Mouse (Mus musculus) adrenal gland, postnatal 14 days (tissue): ENCODE data around the gene Mgarp. TPM values are rescaled to one million over a fixed set of nuclear protein-coding genes. Genes with fewer than 3 reads are reported as not detected.
"Not testable (repeated sequence)": the region's sequence is repeated elsewhere in the genome, so short reads cannot be mapped to it uniquely, and the experiment has no call there.

ENCODE experiments used
- DNase-seq: peaks from one replicate; pipeline ENCODE4 v3.0.0; 2021; ENCODE audit warnings: mixed read lengths
- long read RNA-seq, 2 experiments: library from polyadenylated mRNA; stranded (forward); transcript quantifications; one replicate each; pipeline ENCODE4 v2.0.0; 2021
- total RNA-seq: library from RNA; stranded (reverse); gene quantifications from 2 replicates; pipeline ENCODE4 v1.2.3, GENCODE M21; 2021

The Mgarp gene
- 308 and 324 TPM in 2 replicates for total RNA-seq
- long read RNA-seq, experiment 1, transcript Mgarp-201 (4 exons, 1,232 nt), result major isoform, 723 of 854 reads
- long read RNA-seq, experiment 1, transcript Mgarp-202 (4 exons, 1,409 nt), result minor isoform, 96 of 854 reads
- long read RNA-seq, experiment 1, partial matches to known transcripts, result 17 of 854 reads
- long read RNA-seq, experiment 1, other reads (novel, unspliced or antisense), result 14 of 854 reads
- long read RNA-seq, experiment 2, transcript Mgarp-202 (4 exons, 1,409 nt), result minor isoform, 67 of 623 reads
- long read RNA-seq, experiment 2, transcript Mgarp-201 (4 exons, 1,232 nt), result major isoform, 532 of 623 reads
- long read RNA-seq, experiment 2, partial matches to known transcripts, result 17 of 623 reads
- long read RNA-seq, experiment 2, other reads (novel, unspliced or antisense), result 5 of 623 reads

DNA sequence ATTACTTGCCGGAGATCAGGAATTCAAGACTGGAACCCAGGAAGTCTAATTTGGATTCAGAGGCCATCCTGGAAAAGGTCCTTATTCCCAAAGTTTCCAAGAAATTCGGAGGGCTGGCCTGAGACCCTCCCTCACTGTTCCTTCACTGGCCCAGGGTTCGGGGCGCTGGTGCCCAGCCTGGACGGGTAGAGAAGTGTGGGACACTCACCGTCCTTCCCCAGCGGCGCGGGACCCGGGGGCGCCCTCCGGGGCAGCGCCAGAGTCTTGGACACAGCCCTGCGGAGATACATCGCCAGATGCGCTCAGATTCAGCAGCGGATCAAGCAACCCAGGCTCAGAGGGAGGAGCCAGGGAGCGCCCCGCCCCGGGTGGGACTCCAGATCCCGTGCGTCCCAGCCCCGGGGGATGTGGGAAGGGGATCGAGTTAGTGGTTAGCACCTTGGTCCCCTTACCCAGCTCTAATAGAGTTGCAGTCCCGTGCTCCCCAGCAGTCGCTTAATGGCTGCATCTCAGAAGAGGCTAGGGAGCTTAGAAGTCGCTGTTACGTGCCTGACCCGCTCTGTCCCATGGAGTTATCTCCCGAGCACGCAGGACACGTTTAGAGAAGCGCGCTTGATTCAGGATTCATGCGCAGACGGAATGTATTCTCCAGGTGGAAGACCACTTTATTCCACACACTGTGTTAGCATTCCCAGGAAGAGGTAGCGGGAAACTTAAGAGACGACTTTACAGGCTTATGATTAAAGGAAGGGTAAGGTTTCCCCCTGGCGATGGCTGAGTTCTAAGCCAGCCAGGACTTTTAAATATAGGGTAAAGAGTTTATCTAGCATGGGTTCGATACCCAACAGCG lies at the start of gene Mgarp:
Mgarp (minus strand) TSS at position 520 of the 850 bp plus-strand sequence.
- peak; percentile 92 for DNase-seq

DNA sequence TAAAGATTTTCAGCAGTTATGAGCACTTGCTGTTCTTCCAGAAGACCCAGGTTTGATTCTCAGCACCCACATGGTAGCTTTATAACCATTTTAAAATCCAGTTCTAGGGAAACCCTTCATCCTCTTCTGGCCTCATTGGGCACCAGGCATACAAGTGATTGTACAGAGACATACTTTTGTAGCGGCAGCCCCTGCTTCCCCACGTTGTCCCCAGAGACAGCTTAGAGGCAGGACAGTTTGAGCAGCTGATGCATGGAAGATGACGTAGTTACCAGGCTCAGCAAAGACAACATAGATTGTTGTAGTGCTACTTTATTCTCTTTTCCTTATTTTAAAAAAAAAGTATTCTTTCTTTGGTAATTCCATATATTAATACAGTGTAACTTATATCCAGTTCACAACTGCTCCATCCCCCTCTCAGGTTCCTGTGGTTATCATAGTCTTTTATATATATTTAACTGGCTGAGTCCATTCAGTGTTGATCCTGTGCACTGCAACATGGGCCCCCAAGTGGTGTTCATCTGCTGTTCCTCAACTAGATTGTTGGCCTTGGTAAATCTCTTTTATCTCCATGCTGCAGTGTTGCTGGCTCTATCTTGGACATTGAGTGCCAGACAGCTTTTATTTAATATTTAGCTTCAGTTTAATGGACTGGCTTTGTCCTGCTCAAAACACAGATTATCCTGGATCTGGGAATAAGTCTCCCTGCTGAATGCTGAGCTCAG lies 38.5 kb upstream of the Mgarp start:
- no peak for DNase-seq

DNA sequence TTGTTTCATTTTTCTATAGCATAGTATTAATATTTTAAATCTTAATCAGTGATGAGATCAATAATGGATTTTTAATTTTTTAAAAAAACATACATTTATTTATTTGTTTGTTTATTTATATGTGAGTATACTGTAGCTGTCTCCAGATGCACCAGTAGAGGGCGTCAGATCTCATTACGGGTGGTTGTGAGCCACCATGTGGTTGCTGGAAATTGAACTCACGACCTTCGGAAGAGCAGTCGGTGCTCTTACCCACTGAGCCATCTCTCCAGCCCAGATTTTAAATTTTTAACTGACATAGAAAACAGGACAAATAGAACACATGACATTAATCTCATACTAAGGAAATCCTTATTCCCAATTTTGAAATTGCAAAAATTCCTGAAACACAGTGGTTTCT lies 37.8 kb upstream of the Mgarp start:
- DNase-seq, result not testable (repeated sequence)

DNA sequence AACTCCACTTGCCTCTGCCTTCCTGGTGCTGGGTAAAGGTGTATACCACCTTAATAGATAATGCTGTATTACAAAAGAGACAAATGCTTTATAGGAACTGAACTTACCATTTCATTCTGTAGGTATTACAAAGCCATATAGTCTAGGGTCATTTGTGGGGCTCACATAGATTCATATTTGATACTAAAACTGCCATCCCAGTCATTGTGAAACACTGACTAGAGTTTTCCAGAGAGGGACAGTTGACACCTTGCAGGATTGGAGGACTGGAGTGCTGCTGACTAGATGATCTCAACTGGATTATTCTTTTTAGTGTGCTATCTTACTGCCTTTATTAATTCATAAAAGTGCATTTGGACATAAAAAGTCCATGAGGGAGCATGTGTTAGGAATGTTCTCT lies 28.9 kb upstream of the Mgarp start:
- DNase-seq, result no peak

DNA sequence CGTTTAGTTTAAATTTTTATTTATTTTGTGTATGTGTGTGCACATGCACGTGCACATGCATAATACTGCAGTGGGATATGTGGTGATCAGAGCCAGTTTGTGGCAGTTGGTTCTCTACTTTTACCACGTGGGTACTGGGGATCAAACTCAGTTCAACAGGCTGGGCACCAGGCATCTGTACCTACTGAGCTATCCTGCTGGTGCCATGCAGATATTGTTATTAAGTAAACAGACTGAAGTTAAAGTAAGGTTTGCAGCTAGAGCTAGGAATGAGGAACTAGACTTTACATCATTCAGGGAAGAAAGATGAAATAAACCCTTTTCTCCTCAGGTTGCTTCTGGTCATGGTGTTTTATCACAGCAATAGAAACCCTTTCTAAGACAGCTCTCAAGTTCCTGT lies 25.4 kb upstream of the Mgarp start:
- DNase-seq, result no peak

DNA sequence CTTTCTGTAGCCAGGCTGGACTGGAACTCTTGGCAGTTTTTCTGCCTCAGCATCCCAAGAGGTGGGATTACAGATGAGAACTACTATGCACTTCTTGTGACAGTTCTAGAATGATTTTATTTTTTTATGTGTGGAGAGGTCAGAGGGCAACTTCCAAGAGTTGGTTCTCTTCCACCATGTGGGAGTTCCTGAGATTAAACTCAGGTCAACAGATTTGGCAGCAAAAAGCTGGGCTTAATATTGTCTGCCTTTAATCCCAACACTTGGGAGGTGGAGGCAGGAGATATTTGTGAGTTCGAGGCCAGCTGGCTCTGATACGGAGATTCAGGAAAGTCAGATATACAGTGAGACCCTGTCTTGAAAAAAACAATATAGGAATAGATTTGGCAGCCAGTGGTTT lies 21.4 kb upstream of the Mgarp start:
- DNase-seq, result no peak

DNA sequence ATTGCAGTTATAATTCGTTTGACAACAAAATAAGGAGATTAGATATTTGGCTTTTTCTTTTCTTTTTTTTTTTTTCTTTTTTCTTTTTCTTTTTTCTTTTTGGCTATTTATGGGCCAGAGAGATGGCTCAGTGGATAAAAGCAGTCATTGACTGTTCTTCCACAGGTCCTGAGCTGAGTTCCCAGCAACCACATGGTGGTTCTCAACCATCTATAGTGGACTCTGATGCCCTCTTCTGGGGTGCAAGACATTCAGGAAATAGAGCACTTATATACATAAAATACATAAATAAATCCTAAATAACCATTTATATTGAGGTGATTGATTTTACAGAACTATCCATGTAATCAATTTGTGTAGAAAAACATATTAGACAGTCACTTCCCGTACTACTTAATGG lies 20.9 kb upstream of the Mgarp start:
- no peak for DNase-seq

DNA sequence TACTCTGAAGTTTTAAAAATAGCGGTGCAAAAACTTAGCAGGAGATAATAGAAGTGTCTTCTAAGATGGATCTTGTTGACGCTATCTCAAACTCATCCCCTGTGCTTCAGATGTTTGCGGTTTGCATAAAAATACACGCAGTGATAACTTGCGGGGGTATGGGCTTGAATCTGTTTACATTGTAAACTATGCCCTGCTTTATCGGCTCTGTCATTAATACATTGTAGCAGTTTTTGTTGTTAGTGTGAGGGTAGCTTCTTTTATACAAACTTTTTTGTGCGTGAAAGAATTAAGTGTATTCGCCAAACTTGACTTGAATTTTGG lies 20.6 kb upstream of the Mgarp start:
- no peak for DNase-seq

DNA sequence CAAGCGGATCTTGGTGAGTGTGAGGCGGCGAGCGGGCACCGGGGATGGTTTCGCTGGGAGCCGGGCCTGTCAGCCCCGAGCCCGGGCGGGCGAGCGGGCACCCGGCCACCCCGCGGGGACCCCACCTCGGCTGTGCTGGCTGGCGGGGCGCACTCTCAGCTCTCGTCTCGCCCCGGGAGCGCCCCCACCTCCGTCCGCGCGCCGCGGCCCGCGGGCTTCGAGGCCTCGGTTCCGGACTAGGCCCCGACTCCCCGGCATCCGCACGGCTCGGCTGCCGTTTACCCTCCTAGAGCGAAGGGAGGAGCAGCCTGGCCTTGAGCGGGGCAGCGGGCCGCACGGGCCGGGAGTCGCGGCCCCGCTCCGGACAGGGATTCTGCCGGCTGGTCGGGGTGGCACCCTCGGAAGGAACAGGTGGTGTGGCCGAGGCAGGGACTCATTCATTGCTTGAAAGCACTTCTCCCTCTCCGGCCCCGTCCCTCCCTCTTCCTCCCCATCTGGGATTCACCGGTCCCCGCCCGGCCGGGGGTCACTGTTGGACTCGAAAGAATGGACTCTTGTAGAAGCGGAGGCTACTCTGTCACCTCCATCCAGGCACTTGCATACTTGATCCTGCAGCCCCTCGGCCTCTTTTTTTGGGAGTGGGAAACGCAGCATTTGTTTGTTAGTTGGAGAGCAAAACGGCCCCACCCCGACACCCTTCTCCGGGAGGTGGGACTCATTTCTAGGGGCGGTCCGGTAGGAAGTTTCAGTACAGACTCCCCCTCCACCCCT lies 20.0 kb upstream of the Mgarp start:
- DNase-seq, result peak; percentile 76

DNA sequence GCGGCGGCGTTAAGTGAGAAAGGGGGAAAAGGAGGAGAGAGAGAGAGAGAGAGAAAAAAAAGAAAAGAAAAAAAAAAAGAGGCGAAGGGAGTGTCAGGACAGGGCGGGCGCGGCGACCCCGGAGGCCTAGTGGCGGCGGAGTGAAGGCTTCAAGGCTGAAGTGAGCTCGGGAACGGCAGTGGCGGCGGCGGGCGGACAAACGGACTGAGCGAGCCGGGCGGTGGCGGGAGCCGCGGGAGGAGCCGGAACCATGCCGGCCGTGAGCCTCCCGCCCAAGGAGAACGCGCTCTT lies 19.5 kb upstream of the Mgarp start:
- no peak for DNase-seq

DNA sequence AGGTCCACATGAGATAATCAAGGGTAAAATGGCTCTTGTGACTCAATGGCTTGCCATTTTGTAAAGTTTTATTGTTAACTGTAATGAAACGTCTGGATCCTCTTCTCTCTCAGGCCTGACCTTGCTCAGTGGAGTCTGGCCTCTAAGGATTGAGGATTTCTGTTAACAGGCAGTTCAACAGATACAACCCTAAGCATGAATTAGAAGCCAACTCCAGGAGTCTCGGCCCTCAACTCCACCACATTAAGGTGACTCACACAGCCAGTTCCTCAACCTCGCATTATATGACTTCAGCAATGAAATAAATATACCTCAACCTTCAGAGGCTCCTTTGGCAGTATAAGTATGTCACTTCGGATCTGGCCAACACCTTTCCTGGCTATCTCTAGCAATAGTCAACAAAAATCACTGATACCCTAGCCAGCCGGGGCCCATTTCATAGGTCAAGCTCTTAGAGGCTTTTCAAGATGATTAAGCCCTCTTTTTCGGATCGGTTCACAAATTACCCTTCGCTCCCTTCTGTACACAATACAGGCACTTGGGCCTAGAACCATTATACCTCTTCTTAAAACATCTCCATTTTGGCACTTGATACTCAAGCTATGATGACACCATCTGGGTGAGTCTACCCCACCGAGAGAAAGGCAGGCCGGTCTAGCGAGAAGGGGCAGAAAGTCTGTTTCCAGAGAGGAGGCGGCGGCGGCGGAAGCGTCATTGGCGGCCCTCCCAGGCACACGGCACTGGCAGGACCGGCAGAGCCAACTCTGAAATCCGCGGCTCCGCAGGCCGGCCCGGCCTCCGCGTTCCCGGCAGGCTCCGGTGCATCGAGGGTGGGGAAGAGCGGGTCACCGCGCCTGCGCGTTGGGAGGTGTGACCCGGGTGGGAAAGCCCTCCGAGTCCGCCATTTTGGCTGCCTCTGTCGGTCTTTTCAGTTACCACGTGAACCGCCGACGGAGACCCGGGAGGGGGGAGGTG lies 18.8 kb upstream of the Mgarp start, which contains the start of gene Naa15:
Naa15 (plus strand) TSS at position 51 of the 975 bp plus-strand sequence.
- peak; percentile 99 for DNase-seq

DNA sequence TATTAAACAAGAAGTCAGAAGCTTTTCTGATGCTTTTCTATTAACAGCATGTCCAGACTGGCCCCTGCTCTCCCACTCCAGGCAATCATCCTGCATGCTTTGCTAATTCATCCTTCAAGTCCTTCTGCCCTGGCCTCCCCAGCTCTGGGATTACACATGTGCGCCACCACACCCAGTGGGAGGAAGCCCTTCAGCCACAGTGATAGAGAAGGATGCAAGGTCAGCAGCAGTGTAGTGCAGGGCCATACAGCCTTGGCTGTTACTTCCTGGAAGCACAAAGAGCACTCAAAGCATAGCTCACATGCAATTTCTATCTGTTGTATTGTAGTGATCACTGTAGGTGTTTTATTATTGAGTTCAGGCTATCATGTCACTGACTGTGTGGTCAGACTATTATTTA lies 16.7 kb upstream of the Mgarp start:
- peak; percentile 70 for DNase-seq

DNA sequence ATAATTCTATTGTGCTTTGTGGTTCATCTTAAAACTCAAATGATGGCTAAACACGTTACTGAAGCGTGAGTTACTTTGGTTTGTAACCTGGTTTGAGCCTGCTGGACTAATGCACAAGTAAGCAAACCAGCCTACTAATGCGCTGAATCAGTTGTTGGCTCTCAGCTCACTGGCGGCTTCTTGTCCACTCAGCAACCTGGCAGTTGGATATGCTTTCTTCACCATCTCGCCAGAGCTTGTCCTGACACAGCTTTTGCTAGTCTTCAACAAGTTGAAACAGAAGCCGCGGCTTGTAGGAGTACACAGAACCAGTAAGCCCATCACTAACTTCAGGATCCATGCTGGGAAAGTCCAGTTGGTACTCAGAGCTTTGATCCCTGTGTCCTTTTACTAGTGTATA lies 15.9 kb upstream of the Mgarp start:
- DNase-seq, result no peak

DNA sequence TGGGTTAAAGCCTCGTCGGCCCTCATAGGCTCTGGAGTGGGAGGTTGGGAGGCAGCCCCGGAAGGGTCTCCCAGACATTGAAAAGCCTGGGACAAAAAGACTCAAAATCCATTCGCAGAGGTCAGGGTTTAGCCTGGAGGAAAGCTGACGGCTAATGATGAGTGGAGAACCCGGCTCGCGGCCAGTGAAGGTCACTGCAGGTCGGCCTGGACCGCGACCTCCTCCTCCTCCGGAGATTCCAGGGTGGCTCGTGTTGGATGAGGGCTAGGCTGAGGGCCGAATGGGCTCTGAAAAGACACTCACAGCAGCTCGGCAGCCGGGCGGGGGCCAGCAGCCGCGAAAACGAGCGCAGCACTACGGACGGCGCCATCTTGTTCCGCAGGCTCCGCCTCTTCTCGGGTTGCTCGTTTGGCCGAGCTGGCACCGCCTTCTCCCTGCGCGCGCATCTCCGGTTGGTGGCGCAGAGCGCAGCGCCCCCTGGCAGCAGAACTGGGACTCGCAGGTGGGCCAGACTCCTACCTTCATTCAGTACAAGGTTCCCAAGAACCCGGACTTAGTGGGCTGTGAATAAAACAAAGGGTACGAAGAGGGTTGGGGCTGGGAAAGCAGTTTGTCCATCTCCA lies 12.1 kb upstream of the Mgarp start, which contains the start of gene Ndufc1:
Ndufc1 (minus strand) TSS at position 428 of the 623 bp plus-strand sequence.
- peak; percentile 99 for DNase-seq

DNA sequence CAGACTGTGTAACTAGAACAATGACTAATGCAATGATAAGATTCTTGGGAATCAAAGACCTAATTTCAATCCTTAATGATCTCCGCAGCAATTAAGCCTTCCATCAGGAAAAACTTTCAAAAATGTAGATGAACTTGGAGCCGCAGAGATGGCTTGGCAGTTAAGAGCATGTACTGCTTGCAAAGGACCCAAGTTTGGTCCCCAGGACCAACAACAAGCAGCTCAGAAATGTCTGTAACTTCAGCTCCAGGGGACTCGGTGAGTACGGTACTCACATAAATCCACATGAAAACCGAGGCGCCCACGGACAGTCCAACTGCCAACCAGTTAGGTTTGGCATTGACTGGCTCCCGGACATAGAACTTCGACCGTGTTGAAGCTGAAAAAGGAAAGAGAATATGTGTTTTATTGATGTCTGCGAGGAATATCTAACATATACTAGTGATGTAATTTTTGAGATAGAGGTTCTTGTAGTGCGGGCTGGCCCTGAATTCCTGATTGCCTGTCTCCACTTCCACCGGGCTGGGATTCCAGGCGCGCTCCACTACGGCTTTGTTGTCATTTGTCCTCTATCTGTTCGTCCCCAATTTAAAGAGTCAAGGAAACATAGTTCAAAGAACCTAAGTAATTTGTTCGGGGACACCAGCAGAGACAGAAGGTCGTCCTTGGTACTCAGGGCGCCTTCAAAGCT lies 11.5 kb upstream of the Mgarp start:
- DNase-seq, result peak; percentile 30

DNA sequence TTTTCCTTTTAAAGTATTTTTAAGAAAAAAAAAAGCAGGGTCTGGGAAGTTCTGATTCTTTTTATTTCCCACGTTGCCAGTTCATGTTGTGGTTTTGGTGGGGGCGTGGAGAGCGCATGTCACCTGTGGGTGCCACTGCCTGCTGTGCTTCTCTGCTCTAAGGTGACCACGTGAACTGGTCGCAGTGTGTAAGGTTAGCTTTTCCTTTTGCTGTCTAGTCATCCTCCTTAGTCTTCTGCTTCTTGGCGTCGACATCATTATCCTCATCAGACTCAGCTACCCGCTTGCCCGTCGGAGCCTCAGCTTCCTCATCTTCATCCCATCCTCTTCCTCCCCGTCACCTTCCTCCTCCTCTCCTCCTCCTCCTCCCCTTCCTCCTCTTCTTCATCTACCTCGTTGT lies 6.1 kb upstream of the Mgarp start:
- no peak for DNase-seq

DNA sequence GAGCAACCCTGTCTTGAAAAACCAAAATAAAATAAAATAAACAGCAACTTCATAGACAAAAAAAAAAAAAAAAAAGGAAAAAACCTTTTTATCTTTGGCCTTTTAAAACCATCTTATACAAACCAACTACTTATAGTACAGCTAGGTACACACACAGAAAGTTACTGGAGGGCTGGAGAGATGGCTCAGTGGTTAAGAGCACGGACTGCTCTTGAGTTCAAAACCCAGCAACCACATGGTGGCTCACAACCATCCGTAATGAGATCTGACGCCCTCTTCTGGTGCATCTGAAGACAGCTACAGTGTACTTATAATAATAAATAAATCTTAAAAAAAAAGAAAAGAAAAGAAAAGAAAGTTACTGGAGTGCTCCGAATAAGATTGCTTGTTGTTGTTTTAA lies 5.5 kb upstream of the Mgarp start:
- not testable (repeated sequence) for DNase-seq

DNA sequence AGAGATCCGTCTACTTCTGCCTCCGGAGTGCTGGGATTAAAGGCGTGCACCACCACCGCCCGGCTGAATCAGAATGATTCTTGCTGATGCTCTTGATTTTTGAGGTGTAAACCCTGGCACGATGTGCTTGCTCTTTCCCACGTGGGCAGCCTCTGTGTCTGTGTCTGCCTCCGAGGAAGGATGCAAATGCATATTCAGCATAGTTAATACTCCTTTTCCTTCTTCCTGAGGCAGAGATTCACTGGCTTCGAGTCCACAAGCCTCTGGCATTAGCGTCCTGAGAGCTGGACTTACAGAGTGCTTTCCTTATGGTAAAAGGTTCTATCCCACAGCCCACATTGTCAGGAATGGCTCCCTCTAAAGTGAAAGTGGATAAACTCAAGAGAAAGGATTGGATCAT lies 4.1 kb upstream of the Mgarp start:
- DNase-seq, result peak; percentile 45

DNA sequence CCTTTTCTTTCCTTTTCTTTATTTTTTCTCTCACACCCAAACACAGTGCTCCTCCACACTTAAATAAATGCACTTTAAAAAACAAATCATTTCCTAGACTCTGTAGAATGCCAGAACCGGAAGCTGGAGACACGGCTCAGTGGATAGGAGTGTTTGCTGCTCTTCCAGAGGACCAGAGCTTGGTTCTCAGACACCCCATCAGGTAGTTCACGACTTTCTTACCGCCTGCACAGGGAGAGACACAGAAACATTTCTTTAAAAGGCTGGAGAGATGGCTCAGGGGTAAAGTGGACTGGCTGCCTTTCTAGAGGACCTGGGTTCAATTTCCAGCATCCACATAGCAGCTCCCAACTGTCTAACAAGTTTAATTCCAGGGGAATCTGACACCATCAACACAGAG lies 3.0 kb upstream of the Mgarp start:
- DNase-seq, result no peak

DNA sequence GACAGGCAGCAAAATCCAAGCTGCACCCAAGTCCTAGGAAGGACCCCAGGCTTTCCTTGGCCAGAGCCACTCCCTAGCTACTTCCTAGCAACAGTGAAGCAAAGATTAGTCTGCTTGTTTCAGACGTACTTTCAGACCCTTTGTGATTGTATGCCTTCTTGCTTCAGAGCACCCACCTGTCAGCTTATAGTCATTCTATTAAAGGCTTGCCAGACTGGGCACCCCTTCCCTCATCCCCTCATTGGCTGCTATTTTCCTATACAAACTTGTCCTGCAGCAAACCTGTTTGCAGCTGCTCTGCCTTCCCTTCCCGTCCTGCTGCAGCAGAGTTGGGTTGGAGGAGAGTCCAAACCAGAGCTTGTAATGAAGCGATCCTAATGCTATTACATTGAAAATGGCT lies 2.1 kb upstream of the Mgarp start:
- no peak for DNase-seq
